Mouse (Mus musculus) forebrain, embryonic 12.5 days (tissue): ENCODE data around the gene Rbbp8nl. TPM values are rescaled to one million over a fixed set of nuclear protein-coding genes. Genes with fewer than 3 reads are reported as not detected.

Experiments
- ATAC-seq: fragments of 200-750 bp; cut with Nextera tagmentation; 2 replicates; pipeline ENCODE4 v1.8.0; 2017; ENCODE audit warnings: moderate TSS enrichment; ENCODE audit not compliant: low FRiP score
- H3K27ac ChIP-seq: fragments of 300-500 bp; sonication (generic); 2 replicates; pipeline ENCODE4 v1.5.1; 2016; ENCODE audit warnings: mild to moderate bottlenecking
- H3K27me3 ChIP-seq: fragments of 300-500 bp; sonication (generic); 2 replicates; pipeline ENCODE4 v1.6.1; 2016; ENCODE audit warnings: mild to moderate bottlenecking
- H3K36me3 ChIP-seq: fragments of 300-500 bp; sonication (generic); replicated peaks from 2 replicates; pipeline ENCODE4 v1.6.1; 2016; ENCODE audit warnings: mild to moderate bottlenecking
- H3K4me1 ChIP-seq: fragments of 300-500 bp; sonication (generic); 2 replicates; pipeline ENCODE4 v1.6.1; 2016
- H3K4me2 ChIP-seq: fragments of 300-500 bp; sonication (generic); 2 replicates; pipeline ENCODE4 v1.6.1; 2016; ENCODE audit warnings: mild to moderate bottlenecking, moderate library complexity
- H3K4me3 ChIP-seq: fragments of 300-500 bp; sonication (generic); replicated peaks from 2 replicates; pipeline ENCODE4 v1.5.1; 2016; ENCODE audit warnings: mild to moderate bottlenecking
- H3K9ac ChIP-seq: fragments of 300-500 bp; sonication (generic); 2 replicates; pipeline ENCODE4 v1.6.1; 2016; ENCODE audit warnings: mild to moderate bottlenecking
- H3K9me3 ChIP-seq: fragments of 300-500 bp; sonication (generic); 2 replicates; pipeline ENCODE4 v1.6.1; 2016
- WGBS: fragments of 180-500 bp; shearing (Covaris S2); methylation state at CpG from one replicate; pipeline ENCODE4 v1.1.7; 2016; 5-methylcytosine and 5-hydroxymethylcytosine counted together
- polyA plus RNA-seq: library from polyadenylated mRNA; unstranded; fragments of >200 nt; fragmentation: Nextera tagmentation; extraction: Ambion mirVana; gene quantifications from 2 replicates; pipeline ENCODE4 v1.2.1, GENCODE M21; 2016

The Rbbp8nl gene
- polyA plus RNA-seq, 1 experiment from 2014 or later: 0.13 TPM

GRCm38 (mm10) chr2:180306009-180306408, 16.3 kb upstream of the Rbbp8nl start:
- Histone ChIP-seq H3K9ac (no peak overlapping the region), H3K9me3 (no peaks in the 10 kb centered on the region), H3K36me3 (no peaks in the 10 kb centered on the region), H3K27ac (no peak overlapping the region), H3K27me3 (no peaks in the 10 kb centered on the region), H3K4me1 (no peaks in the 10 kb centered on the region), H3K4me2 (no peak overlapping the region), H3K4me3 (no peak overlapping the region)
- 82% methylated on average over 2 of the region's 2 CpGs for WGBS
- ATAC-seq: no peak

DNA sequence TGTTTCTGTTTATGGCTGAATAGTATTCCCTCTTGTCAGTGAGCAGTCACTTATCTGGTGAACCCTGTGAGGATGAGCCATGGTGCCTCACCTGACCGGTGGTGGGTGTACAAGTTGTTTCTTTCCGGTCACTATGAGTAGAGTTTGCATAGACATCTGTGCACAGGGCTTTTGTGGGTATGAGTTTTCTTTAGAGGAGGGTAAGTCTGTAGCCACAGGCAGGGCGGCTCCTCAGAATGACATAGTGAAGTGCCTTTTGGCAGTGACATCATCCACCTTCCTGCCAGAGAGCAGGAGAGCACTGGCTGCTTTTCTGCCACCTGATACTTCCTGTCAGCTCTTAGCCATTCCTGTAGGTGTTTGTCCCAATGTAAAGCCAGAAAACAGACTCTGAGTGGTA, 15.8 kb upstream of the Rbbp8nl start:
- no peaks in the 10 kb centered on the region for H3K9me3 ChIP-seq
- H3K27ac ChIP-seq: no peak overlapping the region
- no peak overlapping the region for H3K9ac ChIP-seq
- no peak overlapping the region for H3K4me2 ChIP-seq
- no peak for ATAC-seq
- H3K4me3 ChIP-seq: no peak overlapping the region
- H3K27me3 ChIP-seq: no peaks in the 10 kb centered on the region
- WGBS: 86% methylated on average over 3 of the region's 3 CpGs
- no peaks in the 10 kb centered on the region for H3K4me1 ChIP-seq
- no peaks in the 10 kb centered on the region for H3K36me3 ChIP-seq

GRCm38 (mm10) chr2:180304554-180304953, 14.9 kb upstream of the Rbbp8nl start:
- no peak for ATAC-seq
- Histone ChIP-seq H3K4me3 (no peak overlapping the region), H3K4me2 (no peak overlapping the region), H3K36me3 (no peaks in the 10 kb centered on the region), H3K9me3 (no peaks in the 10 kb centered on the region), H3K4me1 (no peaks in the 10 kb centered on the region), H3K27ac (no peak overlapping the region), H3K27me3 (no peaks in the 10 kb centered on the region), H3K9ac (no peak overlapping the region)
- 59% methylated on average over 4 of the region's 4 CpGs for WGBS

- no peak overlapping the region for H3K4me2 ChIP-seq
- no peaks in the 10 kb centered on the region for H3K36me3 ChIP-seq
- no peaks in the 10 kb centered on the region for H3K4me1 ChIP-seq
- no peak overlapping the region for H3K27ac ChIP-seq
- 90% methylated on average over 12 of the region's 12 CpGs for WGBS
- H3K4me3 ChIP-seq: no peak overlapping the region
- H3K27me3 ChIP-seq: no peaks in the 10 kb centered on the region
- no peak for ATAC-seq
- no peak overlapping the region for H3K9ac ChIP-seq
- no peaks in the 10 kb centered on the region for H3K9me3 ChIP-seq
Measured at GRCm38 (mm10) chr2:180303468-180303867, 13.8 kb upstream of the Rbbp8nl start.

GRCm38 (mm10) chr2:180302201-180302600, 12.5 kb upstream of the Rbbp8nl start:
- ATAC-seq: no peak
- no peaks in the 10 kb centered on the region for H3K9me3 ChIP-seq
- no peaks in the 10 kb centered on the region for H3K4me1 ChIP-seq
- H3K36me3 ChIP-seq: no peaks in the 10 kb centered on the region
- H3K4me3 ChIP-seq: no peak overlapping the region
- H3K9ac ChIP-seq: no peak overlapping the region
- no peak overlapping the region for H3K4me2 ChIP-seq
- no peaks in the 10 kb centered on the region for H3K27me3 ChIP-seq
- H3K27ac ChIP-seq: no peak overlapping the region
- 85% methylated on average over 4 of the region's 4 CpGs for WGBS

DNA sequence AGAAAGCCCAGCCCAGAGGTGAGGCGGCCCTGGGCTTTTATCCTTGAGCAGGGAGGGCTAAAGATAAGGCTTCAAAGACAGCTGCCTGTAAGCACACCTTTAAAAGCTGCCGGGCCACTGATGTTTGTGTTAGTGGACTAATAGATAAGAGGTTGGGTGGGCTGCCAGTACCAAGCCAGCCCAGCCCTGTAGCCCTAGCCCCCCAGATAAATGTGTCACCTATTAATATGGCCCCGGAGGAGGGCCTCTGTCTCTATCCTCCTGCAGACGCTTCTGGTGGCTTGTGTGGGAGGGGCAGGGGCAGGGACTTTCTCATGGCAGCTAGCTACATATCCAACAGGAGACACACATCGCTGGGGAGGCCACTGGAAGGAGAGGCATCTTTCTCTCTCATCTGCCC, 11.1 kb upstream of the Rbbp8nl start:
- Histone ChIP-seq H3K36me3 (no peaks in the 10 kb centered on the region), H3K4me2 (no peak overlapping the region), H3K4me1 (no peaks in the 10 kb centered on the region), H3K27me3 (no peaks in the 10 kb centered on the region), H3K9ac (no peak overlapping the region), H3K9me3 (no peaks in the 10 kb centered on the region), H3K27ac (no peak overlapping the region), H3K4me3 (no peak overlapping the region)
- ATAC-seq: no peak
- WGBS: 73% methylated on average over 5 of the region's 5 CpGs

DNA sequence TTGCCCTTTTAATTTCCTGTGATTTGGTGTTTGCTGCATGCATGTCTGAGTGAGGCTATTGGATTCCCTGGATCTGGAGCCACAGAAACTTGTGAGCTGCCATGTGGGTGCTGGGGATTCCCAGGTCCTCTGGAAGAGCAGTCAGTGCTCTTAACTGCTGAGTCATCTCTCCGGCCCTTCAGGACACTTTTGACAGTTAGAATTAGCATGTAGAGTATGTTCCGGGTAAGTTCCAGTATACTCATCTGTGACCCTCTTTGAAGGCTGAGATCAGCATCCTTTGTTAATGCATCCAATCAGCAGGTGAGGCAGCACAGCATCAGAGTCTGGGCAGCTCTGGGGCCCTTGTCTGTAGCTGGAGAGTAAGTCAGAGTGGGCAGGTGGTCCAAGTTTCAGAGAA, 10.6 kb upstream of the Rbbp8nl start:
- Histone ChIP-seq H3K9ac (no peak overlapping the region), H3K4me1 (no peaks in the 10 kb centered on the region), H3K27ac (no peak overlapping the region), H3K9me3 (no peaks in the 10 kb centered on the region), H3K4me3 (no peak overlapping the region), H3K36me3 (no peaks in the 10 kb centered on the region), H3K27me3 (no peaks in the 10 kb centered on the region), H3K4me2 (no peak overlapping the region)
- WGBS: 84% methylated on average over 2 of the region's 2 CpGs
- no peak for ATAC-seq

- H3K36me3 ChIP-seq: no peaks in the 10 kb centered on the region
- H3K27me3 ChIP-seq: 0 out of 2 replicates have a peak, but pooled peaks cover 8% of the 10 kb centered on the region
- no peak overlapping the region for H3K9ac ChIP-seq
- H3K27ac ChIP-seq: no peak overlapping the region
- no peaks in the 10 kb centered on the region for H3K9me3 ChIP-seq
- 82% methylated on average over 8 of the region's 8 CpGs for WGBS
- ATAC-seq: no peak
- no peak overlapping the region for H3K4me3 ChIP-seq
- H3K4me2 ChIP-seq: no peak overlapping the region
- H3K4me1 ChIP-seq: no peaks in the 10 kb centered on the region
Measured at GRCm38 (mm10) chr2:180292906-180293305, 3.2 kb upstream of the Rbbp8nl start.

DNA sequence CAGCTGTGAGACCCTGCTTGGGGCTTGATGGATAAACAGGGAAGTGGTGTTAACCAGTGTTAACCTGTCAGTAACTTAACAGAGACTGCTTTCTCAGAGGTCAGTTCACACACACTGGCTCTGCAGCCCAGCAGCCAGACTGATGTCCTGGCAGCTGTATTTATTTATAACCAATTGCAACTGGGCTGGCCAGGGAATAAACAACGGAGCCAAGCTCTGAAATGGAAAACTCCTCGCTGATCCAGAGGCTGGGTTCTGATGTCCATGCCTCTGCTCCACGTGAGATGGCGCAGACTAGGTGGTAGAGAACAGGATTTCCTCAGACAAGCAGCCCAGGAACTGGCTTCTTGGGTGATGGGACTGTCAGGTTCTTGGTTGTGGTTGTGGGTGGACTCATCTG, 2.3 kb upstream of the Rbbp8nl start:
- Histone ChIP-seq H3K4me2 (no peak overlapping the region), H3K36me3 (no peaks in the 10 kb centered on the region), H3K27ac (no peak overlapping the region), H3K27me3 (0 out of 2 replicates have a peak, but pooled peaks cover 8% of the 10 kb centered on the region), H3K9ac (no peak overlapping the region), H3K4me1 (no peaks in the 10 kb centered on the region), H3K9me3 (no peaks in the 10 kb centered on the region), H3K4me3 (no peak overlapping the region)
- WGBS: 79% methylated on average over 4 of the region's 4 CpGs
- ATAC-seq: no peak

DNA sequence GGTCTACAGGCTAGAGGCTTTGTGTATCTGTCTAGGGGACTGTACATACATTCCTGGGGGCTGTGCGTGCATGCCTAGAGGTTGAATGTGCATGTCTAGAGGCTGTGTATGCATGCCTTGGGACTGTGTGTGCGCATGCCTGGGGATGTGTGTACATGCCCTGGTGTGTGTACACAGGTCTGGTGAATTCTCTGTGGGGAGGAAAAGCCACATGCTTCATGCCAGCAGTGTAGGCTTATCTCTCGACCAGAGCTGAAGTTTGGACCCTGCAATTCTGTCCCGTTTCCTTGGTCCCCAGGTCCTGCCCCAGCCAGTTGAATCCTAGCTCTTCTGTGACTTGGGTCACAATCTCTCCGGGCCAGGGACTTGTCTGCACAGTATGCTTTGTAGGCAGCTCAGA, 1.9 kb upstream of the Rbbp8nl start:
- Histone ChIP-seq H3K36me3 (no peaks in the 10 kb centered on the region), H3K4me1 (no peaks in the 10 kb centered on the region), H3K27ac (no peak overlapping the region), H3K9me3 (no peaks in the 10 kb centered on the region), H3K9ac (no peak overlapping the region), H3K4me2 (no peak overlapping the region), H3K27me3 (0 out of 2 replicates have a peak, but pooled peaks cover 8% of the 10 kb centered on the region), H3K4me3 (no peak overlapping the region)
- no peak for ATAC-seq
- 90% methylated on average over 5 of the region's 5 CpGs for WGBS

DNA sequence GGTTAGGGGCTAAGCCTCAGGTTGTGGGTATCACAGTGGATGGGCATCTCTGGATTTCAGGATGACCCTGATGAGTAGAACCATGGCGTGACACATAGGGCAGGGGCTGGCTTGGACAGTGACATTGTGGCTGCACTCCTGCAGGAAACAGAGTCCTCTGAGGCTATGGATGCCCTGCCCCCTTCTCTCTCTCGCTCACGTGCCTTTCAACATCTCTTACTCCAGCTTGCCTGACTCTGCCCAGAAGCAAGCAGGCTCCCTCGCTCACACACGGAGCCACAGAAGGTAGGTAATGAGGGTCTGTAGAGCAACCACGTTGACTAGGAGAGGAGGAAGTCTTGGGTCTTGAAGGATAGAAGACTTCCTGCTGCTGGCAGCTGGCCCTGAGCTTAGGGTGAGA, 824 bp upstream of the Rbbp8nl start:
- Histone ChIP-seq H3K4me2 (no peak overlapping the region), H3K27me3 (0 out of 2 replicates have a peak, but pooled peaks cover 8% of the 10 kb centered on the region), H3K36me3 (no peaks in the 10 kb centered on the region), H3K4me3 (no peak overlapping the region), H3K4me1 (no peaks in the 10 kb centered on the region), H3K9ac (no peak overlapping the region), H3K27ac (no peak overlapping the region), H3K9me3 (no peaks in the 10 kb centered on the region)
- no peak for ATAC-seq
- 66% methylated on average over 6 of the region's 6 CpGs for WGBS

DNA sequence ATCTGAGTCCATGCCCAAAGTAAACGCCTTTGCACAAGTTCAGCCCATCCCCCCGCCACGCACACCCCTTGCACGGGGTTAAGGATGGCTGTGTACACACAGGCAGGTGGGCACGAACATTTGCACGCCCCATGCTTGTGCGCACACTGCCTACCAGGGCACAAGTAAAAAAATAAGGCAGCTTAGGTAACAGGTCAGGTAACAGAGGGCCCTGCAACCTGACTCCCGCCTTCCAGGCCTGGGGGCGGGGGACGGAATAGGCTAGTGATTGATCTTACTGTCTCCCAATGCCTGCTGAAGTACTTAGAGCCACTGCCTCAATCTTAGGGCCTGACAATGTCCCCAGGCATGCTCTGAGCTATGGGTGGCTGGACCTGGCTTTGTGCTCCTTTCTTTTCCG, 713 bp downstream of the Rbbp8nl start:
- Histone ChIP-seq H3K4me3 (no peak overlapping the region), H3K4me1 (no peaks in the 10 kb centered on the region), H3K27ac (no peak overlapping the region), H3K9me3 (no peaks in the 10 kb centered on the region), H3K27me3 (0 out of 2 replicates have a peak, but pooled peaks cover 8% of the 10 kb centered on the region), H3K9ac (no peak overlapping the region), H3K4me2 (no peak overlapping the region), H3K36me3 (no peaks in the 10 kb centered on the region)
- WGBS: 64% methylated on average over 11 of the region's 11 CpGs
- ATAC-seq: no peak

DNA sequence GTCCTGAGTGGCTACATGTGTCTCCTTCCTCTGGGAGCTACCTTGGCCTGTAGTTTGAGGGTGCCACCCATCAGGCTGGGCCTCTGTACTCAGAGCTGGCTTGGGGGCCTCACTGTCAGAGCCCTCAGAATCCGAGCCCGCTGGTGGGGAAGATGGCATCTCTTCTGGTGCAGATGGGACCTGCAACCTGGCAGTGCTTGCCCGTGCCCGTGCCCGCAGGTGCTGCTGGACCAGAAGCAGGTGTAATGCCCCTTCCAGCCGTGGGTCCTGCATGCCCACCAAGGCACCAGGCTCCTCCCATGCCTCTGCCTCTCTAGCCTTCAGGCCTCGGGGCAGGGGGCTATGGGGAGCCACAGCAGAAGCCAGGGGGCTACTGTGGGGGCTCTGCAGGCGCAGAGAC, 10.4 kb downstream of the Rbbp8nl start:
- Histone ChIP-seq H3K27me3 (peaks cover 16% of the 10 kb centered on the region), H3K4me3 (no peak overlapping the region), H3K4me1 (0 out of 2 replicates have a peak, but pooled peaks cover 3% of the 10 kb centered on the region), H3K27ac (no peak overlapping the region), H3K9me3 (no peaks in the 10 kb centered on the region), H3K9ac (no peak overlapping the region), H3K36me3 (no peaks in the 10 kb centered on the region), H3K4me2 (no peak overlapping the region)
- no peak for ATAC-seq
- WGBS: 83% methylated on average over 8 of the region's 8 CpGs
